Mouse (Mus musculus): ENCODE data around the gene Rnaseh2b.

The Rnaseh2b gene

GRCm38 (mm10) chr14:62292488-62293339 is at the start of gene Rnaseh2b, which contains the start of gene Dleu7:
Gene Rnaseh2b (plus strand): TSS chr14:62292589.
Gene Dleu7 (minus strand): TSS chr14:62293047.
- in situ Hi-C loops (cut with MboI, MseI) = loop anchor here in 1 of 2 experiments (5.0 kb wide), 1 partner anchor 40 kb away; no protein-coding TSS in a partner anchor

GRCm38 (mm10) chr14:62243530-62243929 is 48.9 kb upstream of the Rnaseh2b start:
- in situ Hi-C loops (cut with MboI, MseI) = loop anchor here (5.0 to 10.0 kb wide), 4 partner anchors 101 to 671 kb away; no protein-coding TSS in a partner anchor

GRCm38 (mm10) chr14:62245557-62245956 is 46.8 kb upstream of the Rnaseh2b start:
- in situ Hi-C loops (cut with MboI, MseI) = loop anchor here in 1 of 2 experiments (5.0 to 10.0 kb wide), 3 partner anchors 202 to 451 kb away; no protein-coding TSS in a partner anchor

GRCm38 (mm10) chr14:62248345-62248744 is 44.0 kb upstream of the Rnaseh2b start:
- in situ Hi-C loops (cut with MboI, MseI) = loop anchor here in 1 of 2 experiments (5.0 to 10.0 kb wide), 3 partner anchors 199 to 454 kb away; no protein-coding TSS in a partner anchor

- in situ Hi-C loops (cut with MboI, MseI) = loop anchor here in 1 of 2 experiments (5.0 to 10.0 kb wide), 3 partner anchors 199 to 454 kb away; no protein-coding TSS in a partner anchor
Observed at GRCm38 (mm10) chr14:62248796-62249195, 43.6 kb upstream of the Rnaseh2b start.

- in situ Hi-C loops (cut with MboI, MseI) = loop anchor here in 1 of 2 experiments (5.0 to 10.0 kb wide), 3 partner anchors 198 to 454 kb away; no protein-coding TSS in a partner anchor
Observed at GRCm38 (mm10) chr14:62249251-62249650, 43.1 kb upstream of the Rnaseh2b start.

- in situ Hi-C loops (cut with MboI, MseI) = no loop called here
Observed at GRCm38 (mm10) chr14:62250046-62250445, 42.3 kb upstream of the Rnaseh2b start.

GRCm38 (mm10) chr14:62251999-62252398 is 40.4 kb upstream of the Rnaseh2b start:
- in situ Hi-C loops (cut with MboI, MseI) = no loop called here

- in situ Hi-C loops (cut with MboI, MseI) = no loop called here
Observed at GRCm38 (mm10) chr14:62254371-62254770, 38.0 kb upstream of the Rnaseh2b start.

- in situ Hi-C loops (cut with MboI, MseI) = loop anchor here in 1 of 2 experiments (5.0 kb wide), 1 partner anchor 201 kb away; the partner anchor contains the start of gene Gucy1b2
Observed at GRCm38 (mm10) chr14:62256066-62256465, 36.3 kb upstream of the Rnaseh2b start.

GRCm38 (mm10) chr14:62258125-62258524 is 34.3 kb upstream of the Rnaseh2b start:
- in situ Hi-C loops (cut with MboI, MseI) = loop anchor here in 1 of 2 experiments (5.0 kb wide), 1 partner anchor 199 kb away; the partner anchor contains the start of gene Gucy1b2

GRCm38 (mm10) chr14:62258978-62259536 is 33.3 kb upstream of the Rnaseh2b start:
- in situ Hi-C loops (cut with MboI, MseI) = loop anchor here in 1 of 2 experiments (5.0 kb wide), 1 partner anchor 198 kb away; the partner anchor contains the start of gene Gucy1b2

- in situ Hi-C loops (cut with MboI, MseI) = no loop called here
Observed at GRCm38 (mm10) chr14:62270698-62271396, 21.5 kb upstream of the Rnaseh2b start.

- in situ Hi-C loops (cut with MboI, MseI) = no loop called here
Observed at GRCm38 (mm10) chr14:62273604-62274003, 18.8 kb upstream of the Rnaseh2b start.

- in situ Hi-C loops (cut with MboI, MseI) = no loop called here
Observed at GRCm38 (mm10) chr14:62282974-62283373, 9.4 kb upstream of the Rnaseh2b start.

- in situ Hi-C loops (cut with MboI, MseI) = no loop called here
Observed at GRCm38 (mm10) chr14:62288731-62289130, 3.7 kb upstream of the Rnaseh2b start.

GRCm38 (mm10) chr14:62291406-62291987 is 892 bp upstream of the Rnaseh2b start:
- in situ Hi-C loops (cut with MboI, MseI) = loop anchor here in 1 of 2 experiments (5.0 kb wide), 1 partner anchor 41 kb away; no protein-coding TSS in a partner anchor

- in situ Hi-C loops (cut with MboI, MseI) = loop anchor here in 1 of 2 experiments (5.0 kb wide), 1 partner anchor 40 kb away; no protein-coding TSS in a partner anchor
Observed at GRCm38 (mm10) chr14:62292166-62292487, 262 bp upstream of the Rnaseh2b start.

GRCm38 (mm10) chr14:62298808-62299207 is 6.4 kb downstream of the Rnaseh2b start:
- in situ Hi-C loops (cut with MboI, MseI) = no loop called here

- in situ Hi-C loops (cut with MboI, MseI) = no loop called here
Observed at GRCm38 (mm10) chr14:62300031-62300430, 7.6 kb downstream of the Rnaseh2b start.

- in situ Hi-C loops (cut with MboI, MseI) = no loop called here
Observed at GRCm38 (mm10) chr14:62307555-62307954, 15.2 kb downstream of the Rnaseh2b start.

Measured in T-helper 17 cell (primary cell).